Mouse (Mus musculus) right cerebral cortex, postnatal 36 days (tissue): ENCODE data around the gene Ankrd53.
A peak's percentile ranks its signal among the peaks of the same experiment; 100 is the strongest.
"Not testable (repeated sequence)": the region's sequence is repeated elsewhere in the genome, so short reads cannot be mapped to it uniquely, and the experiment has no call there.

Experiments
- DNase-seq, 2 experiments: peaks; one replicate each; pipeline ENCODE4 v3.0.0; 2022; ENCODE audit warnings: low spot score in 2 of 2, mixed read lengths in 1 of 2

The Ankrd53 gene

DNA sequence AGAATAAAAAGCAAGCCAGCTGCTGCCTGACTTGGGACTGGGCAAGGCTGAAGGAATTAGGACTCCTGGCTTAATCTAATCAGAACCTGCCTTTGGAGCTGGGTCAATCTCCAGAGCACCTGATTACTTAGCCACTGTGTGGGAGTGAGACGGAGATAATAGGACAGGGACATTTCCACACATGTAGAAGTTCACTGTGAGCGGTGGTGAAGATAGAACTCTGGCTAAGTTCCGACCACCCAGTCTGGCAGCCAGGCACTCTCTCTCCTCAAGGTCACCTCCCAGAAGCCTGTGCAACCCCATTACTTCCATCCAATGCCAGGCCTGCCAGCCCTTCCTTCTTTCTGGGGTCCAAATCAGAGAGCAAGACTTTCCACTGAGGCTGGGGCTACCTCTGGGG is 4.5 kb downstream of the Ankrd53 start:
- DNase-seq, result no peak

DNA sequence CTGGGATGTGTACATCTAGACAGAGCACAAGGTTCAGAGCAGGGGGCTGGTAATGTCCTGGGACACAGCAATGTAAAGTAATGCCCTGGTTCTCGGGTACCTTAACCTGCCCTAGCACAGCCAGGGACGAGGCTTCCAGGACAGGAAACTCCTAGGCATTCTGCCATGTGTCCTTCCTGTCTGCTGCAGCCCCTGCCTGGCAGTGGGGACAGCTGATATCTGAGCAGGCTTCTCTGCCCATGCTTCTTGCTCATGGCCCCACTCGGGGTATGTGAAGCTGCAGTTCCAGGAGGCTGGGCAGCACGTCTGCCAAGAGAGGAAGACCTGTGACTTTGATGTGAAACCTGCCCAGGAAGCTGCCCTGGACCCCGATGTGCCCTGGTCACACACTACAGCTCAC is 6.0 kb downstream of the Ankrd53 start:
- DNase-seq, result no peak

DNA sequence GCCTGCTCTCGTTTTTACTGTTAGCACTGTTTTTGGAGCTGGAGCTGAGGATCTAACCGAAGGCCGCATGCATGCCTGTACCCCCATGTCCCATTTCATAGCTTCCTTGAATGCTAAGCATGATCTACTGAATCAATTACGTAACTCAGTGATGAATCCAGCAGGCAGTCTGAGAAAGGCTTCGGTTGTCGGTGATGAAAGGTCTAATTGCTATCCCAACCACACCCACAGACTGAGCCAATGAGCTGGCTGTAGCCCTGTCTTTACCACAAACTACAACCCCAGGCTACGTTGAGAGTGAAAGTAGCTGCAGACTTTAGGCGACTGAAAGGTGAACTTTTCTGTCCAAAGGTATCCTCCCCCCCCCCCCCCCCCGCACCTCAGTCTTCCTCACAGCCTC is 11.7 kb downstream of the Ankrd53 start:
- no peak for DNase-seq

DNA sequence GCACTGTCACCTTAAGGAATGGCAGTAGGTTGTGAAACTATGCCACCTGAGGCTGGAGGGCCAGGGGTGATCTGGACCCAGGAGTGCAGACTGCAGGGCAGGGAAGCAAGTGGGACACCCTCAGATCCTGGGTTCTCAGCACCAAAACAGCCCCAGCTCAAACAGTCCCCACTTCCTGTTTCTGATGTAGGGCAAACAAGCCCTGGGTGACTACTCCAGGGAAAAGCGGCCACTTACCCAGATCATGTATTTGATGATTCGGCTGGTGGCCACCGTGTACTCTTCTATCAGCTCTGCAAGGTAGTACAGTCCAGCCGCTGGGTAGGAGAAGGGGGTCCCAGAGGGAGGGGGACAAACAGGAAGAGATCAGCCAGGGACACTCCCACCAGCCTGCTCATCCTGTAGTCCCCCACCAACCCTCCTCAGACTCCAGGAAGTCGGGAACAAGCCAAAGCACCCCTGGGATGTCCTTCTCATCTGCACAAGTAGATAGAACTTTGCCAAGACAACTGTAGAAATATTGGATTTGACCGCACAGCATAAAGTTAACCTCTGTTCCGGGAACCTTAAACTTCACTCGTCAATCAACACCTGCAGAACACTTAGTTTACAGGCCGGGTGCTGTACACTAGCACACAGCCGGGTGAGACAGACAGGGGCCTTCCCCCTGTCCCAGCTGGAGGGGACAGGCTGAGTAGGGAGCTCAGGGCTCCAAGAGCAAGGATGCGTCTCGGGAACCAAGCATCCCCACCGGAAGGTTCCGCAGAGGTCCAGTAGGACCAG is 12.5 kb downstream of the Ankrd53 start:
- DNase-seq, result no peak

DNA sequence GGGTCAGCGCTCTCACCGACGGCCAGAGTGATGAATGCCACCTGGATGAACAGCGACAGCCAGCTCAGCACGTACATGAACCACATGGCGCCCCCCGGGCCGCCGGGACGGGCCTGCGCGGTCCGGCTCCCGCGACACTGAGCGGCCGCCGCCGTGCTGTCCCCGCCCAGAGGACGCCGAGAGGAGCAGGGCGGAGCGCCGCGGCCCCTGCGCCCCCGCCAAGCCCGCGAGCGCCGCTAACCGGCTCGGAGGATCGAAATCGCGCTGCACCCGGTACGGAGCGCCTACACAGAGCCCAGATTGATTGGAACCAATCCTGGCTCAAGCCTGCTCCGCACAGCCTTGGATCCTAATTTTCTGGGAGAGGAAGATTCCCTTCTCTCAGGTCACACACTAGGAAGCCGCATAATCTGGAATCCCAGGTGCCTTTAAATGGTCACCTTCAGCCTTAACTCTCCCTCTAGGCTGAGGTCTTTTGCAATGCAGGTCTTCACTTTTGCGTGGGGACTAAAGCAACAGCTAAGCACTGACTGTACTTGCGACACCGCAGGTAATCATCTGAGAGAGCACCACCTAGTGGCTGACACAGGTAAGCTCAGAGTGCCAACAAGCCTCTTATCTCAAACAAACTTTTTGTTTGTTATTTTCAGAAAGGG is 13.3 kb downstream of the Ankrd53 start, which contains the start of gene Tex261:
Gene Tex261 (minus strand): TSS at position 176 of the 656 bp plus-strand sequence.
- DNase-seq, result peak; percentile 83 to 87

DNA sequence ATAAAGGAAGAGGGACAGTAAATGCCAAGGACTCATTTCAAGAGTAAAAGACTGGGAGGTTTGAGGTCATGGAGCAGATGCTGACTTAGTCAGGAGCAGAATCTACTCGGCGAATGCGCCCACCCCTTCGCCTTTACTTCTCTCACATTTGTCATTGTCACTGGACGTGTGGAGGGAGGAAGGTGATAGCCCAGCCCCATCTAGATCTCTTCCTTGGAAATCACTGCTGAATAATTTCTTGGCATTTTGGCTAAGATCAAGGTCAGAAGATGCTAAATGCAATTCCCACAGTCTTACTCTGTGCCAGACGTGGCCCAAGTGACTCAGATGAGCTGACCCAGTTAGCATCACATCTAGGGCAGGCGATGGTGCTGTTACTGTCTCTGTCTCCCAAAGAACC is 15.9 kb downstream of the Ankrd53 start:
- DNase-seq, result no peak

DNA sequence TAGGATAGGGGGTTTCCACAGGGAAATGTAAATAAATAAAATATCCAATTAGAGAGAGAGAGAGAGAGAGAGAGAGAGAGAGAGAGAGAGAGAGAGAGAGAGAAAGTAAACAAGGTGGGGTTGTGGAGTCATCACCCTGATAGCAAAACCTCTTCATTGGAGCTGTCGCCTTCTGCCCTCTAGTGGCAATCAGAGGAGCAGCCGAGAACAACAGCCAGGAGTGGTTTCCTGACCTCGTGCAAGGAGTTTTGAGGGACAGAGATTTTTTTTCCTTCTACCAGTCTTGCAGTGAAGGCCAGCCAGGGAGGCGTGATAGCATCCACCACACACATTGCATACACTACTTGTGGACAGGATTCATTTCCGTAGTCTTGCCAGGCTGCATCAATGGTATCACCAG is 16.6 kb downstream of the Ankrd53 start:
- no peak for DNase-seq

DNA sequence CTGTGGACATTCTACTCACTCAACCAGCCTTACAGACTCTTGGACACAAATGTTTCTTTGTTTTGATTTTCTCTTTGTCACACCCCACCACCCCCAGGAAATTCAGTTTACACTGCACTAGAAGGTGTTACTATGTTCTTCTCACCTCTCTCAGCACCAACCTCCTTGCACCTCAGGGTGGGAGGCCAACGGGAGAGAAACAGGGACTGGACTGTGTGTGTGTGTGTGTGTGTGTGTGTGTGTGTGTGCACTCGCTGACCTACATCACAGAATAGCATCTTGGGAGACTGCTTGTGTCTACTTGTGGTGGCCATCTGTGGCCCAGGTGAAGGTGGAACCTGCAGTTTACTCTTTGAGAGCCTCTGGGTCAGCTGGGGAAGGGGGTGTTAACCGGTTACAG is 24.0 kb downstream of the Ankrd53 start:
- DNase-seq, result no peak

DNA sequence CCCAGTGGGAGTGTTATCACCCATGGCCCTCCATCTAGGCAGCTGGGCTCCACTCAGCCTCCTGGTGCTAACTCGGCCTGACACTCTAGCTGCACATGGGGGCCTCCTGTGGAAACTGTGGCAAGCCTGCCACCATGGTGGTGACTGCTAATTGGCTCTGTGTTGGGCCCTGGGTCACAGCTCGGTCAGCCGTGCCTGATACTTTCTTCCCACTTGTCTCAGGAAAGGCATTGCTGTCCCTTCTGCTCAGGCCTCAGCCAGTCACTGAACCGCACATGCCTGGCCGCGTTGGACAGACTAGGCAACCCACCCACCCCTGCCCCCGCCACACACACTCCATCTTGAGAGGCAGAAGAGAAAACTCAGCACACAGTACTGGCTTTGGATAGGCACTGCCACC is 26.1 kb downstream of the Ankrd53 start:
- no peak for DNase-seq

DNA sequence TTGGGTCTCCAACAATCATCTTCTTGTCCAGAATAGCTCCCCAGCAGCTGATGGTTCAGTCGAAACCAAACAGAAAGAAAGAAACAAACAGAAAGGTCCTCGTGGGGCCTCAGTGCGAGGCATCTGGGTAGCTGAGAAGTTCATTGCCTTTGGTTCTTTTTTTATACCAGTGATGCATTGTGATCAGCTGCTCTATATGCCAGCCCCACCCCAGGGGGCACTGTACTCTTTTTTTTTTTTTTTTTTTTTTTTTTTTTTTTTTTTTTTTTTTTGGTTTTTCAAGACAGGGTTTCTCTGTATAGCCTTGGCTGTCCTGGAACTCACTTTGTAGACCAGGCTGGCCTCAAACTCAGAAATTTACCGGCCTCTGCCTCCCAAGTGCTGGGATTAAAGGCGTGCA is 28.1 kb downstream of the Ankrd53 start:
- DNase-seq, result not testable (repeated sequence)

DNA sequence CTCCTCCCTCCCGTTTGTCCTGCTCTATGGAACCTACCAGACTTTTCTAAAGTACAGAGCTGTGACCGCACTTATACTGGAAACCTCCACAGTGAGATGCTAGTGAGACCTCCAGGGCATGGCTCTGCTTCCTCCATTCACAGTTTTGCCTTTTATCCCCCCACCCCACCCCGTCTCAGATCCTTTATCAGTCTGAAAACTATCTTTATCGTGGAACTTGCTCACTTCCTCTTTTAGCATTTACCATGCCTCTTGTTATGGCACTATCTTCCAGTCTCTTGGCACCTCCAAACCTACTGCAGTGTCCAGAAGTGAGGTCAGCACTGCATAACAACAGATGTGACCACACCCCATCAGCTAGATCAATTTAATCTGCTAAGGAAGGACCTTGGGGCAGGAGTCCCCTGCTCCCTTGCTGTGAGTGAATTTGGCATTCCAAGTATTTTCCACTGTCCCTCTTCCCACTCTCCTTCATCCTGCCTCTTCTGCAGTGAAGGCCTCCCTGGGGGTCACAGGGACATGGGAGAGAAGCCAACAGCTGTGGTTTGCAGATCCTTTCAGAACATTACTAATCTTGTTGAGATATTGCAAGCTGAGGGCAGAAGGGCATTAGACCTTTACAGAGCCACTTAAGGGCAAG is 28.9 kb downstream of the Ankrd53 start:
- no peak for DNase-seq

DNA sequence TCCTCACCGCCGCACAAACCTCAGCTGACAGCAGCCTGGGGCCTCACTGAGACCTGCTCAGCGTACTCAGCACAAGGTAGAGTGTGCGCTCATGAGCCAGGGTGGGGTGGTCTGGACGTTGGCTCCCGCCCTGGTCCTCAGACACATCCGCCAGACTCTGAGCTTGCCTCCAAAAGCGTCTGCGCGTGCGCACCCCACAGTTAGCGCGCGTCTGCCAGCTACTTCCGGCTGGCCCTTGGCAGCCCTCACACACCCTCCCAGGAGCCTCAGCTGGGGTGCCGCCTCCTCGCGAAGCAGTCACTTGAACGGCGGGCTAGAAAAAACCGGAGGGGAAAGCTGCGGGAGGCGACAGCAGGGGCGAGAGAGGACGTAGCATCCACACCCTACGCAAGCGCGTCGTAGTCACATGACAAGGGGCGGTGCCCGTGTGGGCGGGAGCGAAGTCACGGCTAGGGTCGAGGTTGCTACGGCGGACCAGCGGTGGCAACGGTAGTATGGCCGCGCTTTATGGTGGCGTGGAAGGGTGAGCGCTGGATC is 32.4 kb downstream of the Ankrd53 start, which contains the start of gene Nagk:
Gene Nagk (plus strand): TSS at position 223 of the 537 bp plus-strand sequence.
- peak; percentile 89 to 90 for DNase-seq

DNA sequence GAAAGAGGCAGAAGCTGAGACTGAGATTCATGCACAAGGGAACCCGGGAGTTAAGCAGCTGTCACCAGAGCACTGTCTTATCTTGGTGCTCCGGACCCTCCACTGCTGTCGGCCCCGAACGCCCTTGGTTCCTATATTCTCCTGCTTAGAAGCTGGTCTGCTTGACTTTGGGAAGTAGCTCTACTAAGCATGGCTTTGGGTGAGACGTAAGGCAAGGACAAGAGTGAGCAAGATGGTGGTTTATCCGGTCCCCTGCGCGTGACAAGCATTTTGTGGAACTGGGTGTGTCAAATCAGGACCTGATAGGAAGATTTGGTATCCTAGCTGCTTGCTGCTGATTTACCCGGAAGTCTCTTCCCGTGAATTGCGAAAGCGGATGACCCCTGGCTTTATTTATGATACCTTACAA is 33.1 kb downstream of the Ankrd53 start:
- peak in 1 of 2 experiments; percentile 37 for DNase-seq

DNA sequence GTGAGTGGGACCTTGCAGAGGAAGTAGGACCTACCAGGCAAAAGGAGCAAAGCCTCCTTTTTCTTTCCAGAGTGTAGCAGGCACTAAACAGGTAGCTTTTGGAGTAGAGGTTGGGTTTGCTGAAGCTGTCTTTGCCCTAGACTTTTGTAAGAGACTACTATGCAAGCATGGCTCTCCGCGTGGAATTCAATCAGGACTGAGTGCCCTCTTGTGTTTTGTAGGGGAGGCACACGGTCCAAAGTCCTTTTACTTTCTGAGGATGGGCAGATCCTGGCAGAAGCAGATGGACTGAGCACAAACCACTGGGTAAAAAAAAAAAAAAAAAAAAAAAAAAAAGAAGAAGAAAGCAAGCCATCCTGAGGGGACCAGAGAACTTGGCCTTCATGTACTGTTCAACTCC is 34.2 kb downstream of the Ankrd53 start:
- DNase-seq, result no peak

DNA sequence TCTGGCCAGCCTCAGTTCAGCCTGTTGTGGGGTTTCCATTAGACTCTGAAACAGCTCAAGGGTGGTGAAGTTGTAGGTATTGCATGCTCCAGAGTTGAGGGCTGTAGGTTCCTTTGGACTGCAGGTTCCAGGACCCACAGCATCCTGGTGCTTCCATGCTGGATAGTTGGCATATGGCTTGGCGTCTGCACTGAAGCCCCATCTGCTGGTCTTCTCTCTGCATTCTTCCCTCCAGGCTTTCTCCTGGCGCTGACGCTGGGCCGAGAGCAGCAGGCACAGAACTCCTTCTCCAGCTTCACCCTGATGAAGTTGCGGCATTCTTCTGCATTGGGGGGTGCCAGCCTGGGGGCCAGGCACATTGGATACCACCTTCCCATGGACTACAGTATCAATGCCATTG is 39.6 kb downstream of the Ankrd53 start:
- no peak for DNase-seq

DNA sequence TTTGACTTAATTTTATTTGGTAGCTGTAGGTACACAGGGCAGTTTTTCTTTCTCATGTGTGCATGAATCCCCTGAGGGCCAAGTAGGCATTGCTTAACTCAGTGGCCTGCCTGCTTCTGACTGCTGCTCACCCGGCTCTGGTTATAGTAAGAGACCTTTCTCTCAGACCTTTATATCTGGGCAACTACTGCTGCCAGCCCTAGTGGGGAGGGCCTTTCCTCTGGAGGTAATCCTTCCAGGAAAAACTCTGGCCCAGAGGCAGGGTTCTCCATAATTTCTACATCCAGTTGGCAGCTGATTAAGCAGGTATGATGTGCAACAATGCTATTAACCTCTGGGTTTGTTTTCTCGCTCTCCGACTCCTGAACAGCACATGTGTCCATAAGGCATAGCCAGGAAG is 40.4 kb downstream of the Ankrd53 start:
- no peak for DNase-seq

DNA sequence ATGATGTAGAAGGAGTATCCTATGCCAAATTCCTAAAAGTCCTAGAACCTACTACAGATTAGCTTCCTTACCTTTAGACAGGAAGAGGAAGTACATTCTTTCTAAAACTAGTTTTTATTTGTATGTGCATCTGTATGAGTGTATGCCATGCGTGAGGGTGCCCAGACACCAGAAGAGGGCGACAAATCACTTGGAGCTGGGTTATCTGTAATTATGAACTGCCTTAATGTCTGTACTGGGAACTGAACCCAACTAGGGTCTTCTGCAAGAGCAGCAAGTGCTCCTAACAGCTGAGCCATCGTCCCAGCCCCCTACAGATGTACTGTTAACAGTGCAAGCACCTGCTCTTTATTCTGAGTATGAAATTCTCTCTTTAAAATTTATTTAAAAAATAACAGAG is 53.4 kb downstream of the Ankrd53 start:
- no peak for DNase-seq
